Mouse (Mus musculus): ENCODE data around the gene Slc16a2. TPM values are rescaled to one million over a fixed set of nuclear protein-coding genes. Genes with fewer than 3 reads are reported as not detected.

The Slc16a2 gene
- not detected in 2 replicates for total RNA-seq (2012; rRNA removed)
- not detected for polyA plus RNA-seq (2012; ENCODE audit: insufficient read depth in 1 of 2, insufficient read length in 2 of 2, low read depth in 1 of 2, low replicate concordance in 2 of 2, missing spikeins in 1 of 2)

- Histone ChIP-seq H3K27ac (ENCODE audit: control insufficient read depth, low read depth, low read length) (no peak within 1 kb of the TSS), H3K9ac (ENCODE audit: control insufficient read depth, low read depth, low read length, poor library complexity, severe bottlenecking) (no peak within 1 kb of the TSS), H3K4me3 (ENCODE audit: control insufficient read depth in 1 of 2, insufficient read depth in 1 of 2, low read depth in 2 of 2, low read length in 2 of 2) (no peak within 1 kb of the TSS), H3K27me3 (ENCODE audit: control insufficient read depth in 1 of 2, insufficient read depth in 2 of 2, low read length in 2 of 2) (no peaks in the 10 kb centered on the region), H3K79me2 (ENCODE audit: control insufficient read depth, insufficient read depth, low read length, poor library complexity) (no peaks in the 10 kb centered on the region), H3K9me3 (replicated peaks; ENCODE audit: insufficient read depth, low read length) (no peaks in the 10 kb centered on the region), H3K4me1 (ENCODE audit: control insufficient read depth in 1 of 2, insufficient read depth in 2 of 2, low read length in 2 of 2) (no peaks in the 10 kb centered on the region), H3K36me3 (ENCODE audit: control insufficient read depth in 1 of 2, insufficient read depth in 2 of 2, low read length in 2 of 2) (no peaks in the 10 kb centered on the region)
- TF ChIP-seq USF2 (IDR thresholded peaks at IDR 0.05; ENCODE audit: borderline replicate concordance in 1 of 2, insufficient read depth in 1 of 2, low read depth in 1 of 2, low read length in 2 of 2) = no peak
- no peak for TF ChIP-seq TCF12 (IDR thresholded peaks at IDR 0.05; ENCODE audit: low read depth, low read length)
- no peak for TF ChIP-seq MXI1 (IDR thresholded peaks at IDR 0.05; ENCODE audit: low read depth, low read length)
- TF ChIP-seq RAD21 (IDR thresholded peaks at IDR 0.05; ENCODE audit: low read depth, low read length) = no peak
- no peak for DNase-seq (ENCODE audit: low read depth, low spot score)
Observed at GRCm38 (mm10) chrX:103821832-103822196, at the start of gene Slc16a2. Slc16a2 (minus strand) TSS chrX:103821983.

- Histone ChIP-seq H3K27me3 (ENCODE audit: control insufficient read depth in 1 of 2, insufficient read depth in 2 of 2, low read length in 2 of 2) (no peaks in the 10 kb centered on the region), H3K9ac (ENCODE audit: control insufficient read depth, low read depth, low read length, poor library complexity, severe bottlenecking) (no peak overlapping the region), H3K9me3 (replicated peaks; ENCODE audit: insufficient read depth, low read length) (no peaks in the 10 kb centered on the region), H3K36me3 (ENCODE audit: control insufficient read depth in 1 of 2, insufficient read depth in 2 of 2, low read length in 2 of 2) (no peaks in the 10 kb centered on the region), H3K79me2 (ENCODE audit: control insufficient read depth, insufficient read depth, low read length, poor library complexity) (no peaks in the 10 kb centered on the region), H3K4me3 (ENCODE audit: control insufficient read depth in 1 of 2, insufficient read depth in 1 of 2, low read depth in 2 of 2, low read length in 2 of 2) (no peak overlapping the region), H3K27ac (ENCODE audit: control insufficient read depth, low read depth, low read length) (no peak overlapping the region), H3K4me1 (ENCODE audit: control insufficient read depth in 1 of 2, insufficient read depth in 2 of 2, low read length in 2 of 2) (no peaks in the 10 kb centered on the region)
- no peak for DNase-seq (ENCODE audit: low read depth, low spot score)
- no peak for TF ChIP-seq GABPA (IDR thresholded peaks at IDR 0.05; ENCODE audit: low read depth, low read length)
- no peak for TF ChIP-seq MYC (IDR thresholded peaks at IDR 0.05; ENCODE audit: low read depth, low read length)
- no peak for TF ChIP-seq E2F4 (IDR thresholded peaks at IDR 0.05; ENCODE audit: borderline replicate concordance, low read depth, low read length)
- TF ChIP-seq GATA1 (IDR thresholded peaks at IDR 0.05; ENCODE audit: low read depth, low read length) = no peak
- TF ChIP-seq KAT2A (conservative IDR thresholded peaks at IDR 0.05; ENCODE audit: low read depth, low read length) = no peak
- no peak for TF ChIP-seq CHD1 (IDR thresholded peaks at IDR 0.05; ENCODE audit: low read depth, low read length)
Observed at GRCm38 (mm10) chrX:103863502-103863901, 41.7 kb upstream of the Slc16a2 start.

GRCm38 (mm10) chrX:103862877-103863276 lies 41.1 kb upstream of the Slc16a2 start:
- no peak overlapping the region for H3K27ac ChIP-seq (ENCODE audit: control insufficient read depth, low read depth, low read length)
- no peaks in the 10 kb centered on the region for H3K36me3 ChIP-seq (ENCODE audit: control insufficient read depth in 1 of 2, insufficient read depth in 2 of 2, low read length in 2 of 2)
- no peak for TF ChIP-seq GABPA (IDR thresholded peaks at IDR 0.05; ENCODE audit: low read depth, low read length)
- TF ChIP-seq ZKSCAN1 (IDR thresholded peaks at IDR 0.05; ENCODE audit: low read depth, low read length) = no peak
- TF ChIP-seq EP300 (IDR thresholded peaks at IDR 0.05; ENCODE audit: low read depth in 1 of 2, low read length in 2 of 2) = no peak
- TF ChIP-seq MAFK (IDR thresholded peaks at IDR 0.05; ENCODE audit: borderline replicate concordance, low read depth, low read length) = no peak
- TF ChIP-seq ETS1 (IDR thresholded peaks at IDR 0.05; ENCODE audit: low read depth, low read length) = no peak
- no peak for TF ChIP-seq POLR2AphosphoS5 (IDR thresholded peaks at IDR 0.05; ENCODE audit: borderline replicate concordance, low read depth, low read length)
- no peak for TF ChIP-seq BHLHE40 (IDR thresholded peaks at IDR 0.05; ENCODE audit: borderline replicate concordance, low read depth, low read length)
- no peak for TF ChIP-seq ZC3H11A (IDR thresholded peaks at IDR 0.05; ENCODE audit: low read depth, low read length)
- no peak for TF ChIP-seq TCF12 (IDR thresholded peaks at IDR 0.05; ENCODE audit: low read depth, low read length)
- TF ChIP-seq POLR2AphosphoS2 (IDR thresholded peaks at IDR 0.05; ENCODE audit: low read length) = no peak
- no peak for TF ChIP-seq NRF1 (IDR thresholded peaks at IDR 0.05; ENCODE audit: insufficient read depth, low read depth, low read length, poor library complexity, severe bottlenecking)
- no peak for TF ChIP-seq GATA1 (IDR thresholded peaks at IDR 0.05; ENCODE audit: low read depth, low read length)
- no peak for TF ChIP-seq SIN3A (IDR thresholded peaks at IDR 0.05; ENCODE audit: low read length)
- no peak for TF ChIP-seq MYB (IDR thresholded peaks at IDR 0.05; ENCODE audit: low read depth, low read length)
- DNase-seq (ENCODE audit: low read depth, low spot score) = no peak
- no peaks in the 10 kb centered on the region for H3K9me3 ChIP-seq (replicated peaks; ENCODE audit: insufficient read depth, low read length)
- H3K9ac ChIP-seq (ENCODE audit: control insufficient read depth, low read depth, low read length, poor library complexity, severe bottlenecking) = no peak overlapping the region
- no peak overlapping the region for H3K4me3 ChIP-seq (ENCODE audit: control insufficient read depth in 1 of 2, insufficient read depth in 1 of 2, low read depth in 2 of 2, low read length in 2 of 2)
- H3K79me2 ChIP-seq (ENCODE audit: control insufficient read depth, insufficient read depth, low read length, poor library complexity) = no peaks in the 10 kb centered on the region
- no peaks in the 10 kb centered on the region for H3K4me1 ChIP-seq (ENCODE audit: control insufficient read depth in 1 of 2, insufficient read depth in 2 of 2, low read length in 2 of 2)
- no peaks in the 10 kb centered on the region for H3K27me3 ChIP-seq (ENCODE audit: control insufficient read depth in 1 of 2, insufficient read depth in 2 of 2, low read length in 2 of 2)

All from MEL (cell line).